Mouse (Mus musculus) ES-E14 (cell line): ENCODE measurements around the gene Hrh1. TPM values are rescaled to one million over a fixed set of nuclear protein-coding genes. Genes with fewer than 3 reads are reported as not detected.

ENCODE experiments used
- DNase-seq: peaks from one replicate; pipeline ENCODE4 v3.0.0-alpha.2; 2013; ENCODE audit warnings: low read depth, low spot score
- H3K27ac ChIP-seq: 2 replicates; pipeline ENCODE4 v1.5.1; 2012; ENCODE audit warnings: low read depth, mild to moderate bottlenecking, low read length, moderate library complexity, mixed read lengths; ENCODE audit not compliant: poor library complexity, insufficient read depth, severe bottlenecking
- H3K36me3 ChIP-seq: 2 replicates; pipeline ENCODE4 v1.6.1; 2012; ENCODE audit warnings: mild to moderate bottlenecking, low read length, moderate library complexity, mixed read lengths; ENCODE audit not compliant: control insufficient read depth, poor library complexity, insufficient read depth, severe bottlenecking
- H3K4me1 ChIP-seq, 2 experiments: fragments of 150-350 bp in 1 of 2; sonication (generic) in 1 of 2; 2 replicates each; pipeline ENCODE4 v1.6.1; 2012; ENCODE audit warnings: low read length in 2 of 2, mild to moderate bottlenecking in 1 of 2, mixed read lengths in 1 of 2; ENCODE audit not compliant: control insufficient read depth in 2 of 2, insufficient read depth in 2 of 2, poor library complexity in 1 of 2
- H3K4me3 ChIP-seq, 2 experiments: fragments of 150-350 bp in 1 of 2; sonication (generic) in 1 of 2; 2 replicates each; pipeline ENCODE4 v1.5.1; 2012; ENCODE audit warnings: low read length in 2 of 2, low read depth in 1 of 2, mild to moderate bottlenecking in 1 of 2, mixed read lengths in 1 of 2; ENCODE audit not compliant: insufficient read depth in 1 of 2, poor library complexity in 1 of 2, severe bottlenecking in 1 of 2
- H3K9ac ChIP-seq: 2 replicates; pipeline ENCODE4 v1.6.1; 2012; ENCODE audit warnings: low read depth, mild to moderate bottlenecking, low read length, mixed read lengths; ENCODE audit not compliant: poor library complexity, insufficient read depth, severe bottlenecking
- H3K9me3 ChIP-seq: fragments of 150-350 bp; sonication (generic); 2 replicates; pipeline ENCODE4 v1.6.1; 2012; ENCODE audit warnings: low read depth, mild to moderate bottlenecking, low read length; ENCODE audit not compliant: control insufficient read depth, insufficient read depth
- CHD2 ChIP-seq: IDR thresholded peaks from 2 replicates; pipeline ENCODE4 v1.6.1; 2014; ENCODE audit warnings: mild to moderate bottlenecking, low read depth, low read length, inconsistent platforms
- HCFC1 ChIP-seq: IDR thresholded peaks from 2 replicates; pipeline ENCODE4 v1.6.1; 2012; ENCODE audit warnings: low read length, inconsistent platforms, borderline replicate concordance; ENCODE audit not compliant: insufficient read depth
- MAFK ChIP-seq: IDR thresholded peaks from 2 replicates; pipeline ENCODE4 v1.6.1; 2014; ENCODE audit warnings: mild to moderate bottlenecking, low read depth, low read length, inconsistent platforms; ENCODE audit not compliant: insufficient read depth
- ZC3H11A ChIP-seq: IDR thresholded peaks from 2 replicates; pipeline ENCODE4 v1.6.1; 2012; ENCODE audit warnings: low read depth, mild to moderate bottlenecking, inconsistent platforms, low read length, borderline replicate concordance
- ZNF384 ChIP-seq: IDR thresholded peaks from 2 replicates; pipeline ENCODE4 v1.6.1; 2012; ENCODE audit warnings: low read depth, low read length, inconsistent platforms
- in situ Hi-C, 2 experiments: fragments of 600-800 bp; cut with MboI; formaldehyde crosslinking; loops; one replicate each; pipeline ENCODE4 v1.15.1; 2025; ENCODE audit warnings: low sequenced_read_pairs in 2 of 2, inconsistent platforms in 1 of 2; ENCODE audit not compliant: unreplicated experiment in 2 of 2
- total RNA-seq: library from RNA; depleted of rRNA; stranded (reverse); fragments of 300-350 nt; gene quantifications from 2 replicates; pipeline ENCODE4 v1.2.3, GENCODE M21; 2012

Hrh1 gene
- total RNA-seq, 1 experiment = 0.94 TPM

DNA sequence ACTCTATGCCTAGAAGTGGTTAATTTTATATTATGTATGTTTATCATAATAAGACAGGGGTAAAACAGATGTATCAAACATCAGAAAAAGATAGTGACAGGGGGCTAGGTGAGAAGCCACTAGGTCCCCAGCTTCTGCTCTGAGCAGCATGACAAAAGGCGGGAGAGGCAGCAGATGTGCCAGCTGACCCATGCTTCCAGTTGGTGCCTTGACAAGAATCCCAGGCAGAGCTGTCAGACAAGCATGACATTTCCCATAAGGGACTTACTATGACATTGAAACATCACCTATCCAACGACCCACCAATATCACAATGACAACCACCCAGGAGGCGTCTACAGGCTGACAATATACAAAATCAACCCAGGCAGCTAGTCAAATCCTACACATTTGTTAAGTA is 16.9 kb upstream of the Hrh1 start:
- DNase-seq = no peak
- TF ChIP-seq ZNF384 (no peak), ZC3H11A (no peak), MAFK (no peak), CHD2 (no peak)
- in situ Hi-C loops = no loop called here
- Histone ChIP-seq H3K36me3 (no peaks in the 10 kb centered on the region), H3K27ac (no peak overlapping the region), H3K4me1 (no peaks in the 10 kb centered on the region), H3K9me3 (no peaks in the 10 kb centered on the region), H3K4me3 (no peak overlapping the region), H3K9ac (no peak overlapping the region)

DNA sequence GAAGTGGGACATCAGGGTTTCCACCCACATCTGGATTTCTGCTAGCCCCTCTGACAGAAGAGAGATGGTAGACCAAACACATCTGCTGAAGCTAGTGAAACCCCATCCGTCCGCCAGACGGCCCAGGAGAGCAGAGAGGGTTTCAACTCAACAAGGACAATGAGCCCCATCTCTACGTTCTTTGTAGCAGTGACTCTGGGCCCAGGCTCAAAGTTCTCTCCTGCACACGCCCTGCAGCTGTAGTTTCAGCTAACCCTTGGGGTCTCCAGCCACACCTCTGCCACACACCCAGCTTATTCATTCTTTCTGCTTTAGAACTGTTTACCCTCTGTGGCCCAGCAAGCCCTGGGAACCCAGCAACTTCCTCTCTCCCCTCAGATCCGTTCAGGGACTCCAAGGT is 10.4 kb upstream of the Hrh1 start:
- no peak overlapping the region for H3K4me3 ChIP-seq
- H3K36me3 ChIP-seq = no peaks in the 10 kb centered on the region
- in situ Hi-C loops = no loop called here
- no peaks in the 10 kb centered on the region for H3K4me1 ChIP-seq
- no peaks in the 10 kb centered on the region for H3K9me3 ChIP-seq
- no peak overlapping the region for H3K27ac ChIP-seq
- no peak overlapping the region for H3K9ac ChIP-seq
- TF ChIP-seq ZC3H11A = no peak
- TF ChIP-seq CHD2 = no peak
- TF ChIP-seq ZNF384 = no peak
- TF ChIP-seq HCFC1 = no peak
- TF ChIP-seq MAFK = no peak
- no peak for DNase-seq

DNA sequence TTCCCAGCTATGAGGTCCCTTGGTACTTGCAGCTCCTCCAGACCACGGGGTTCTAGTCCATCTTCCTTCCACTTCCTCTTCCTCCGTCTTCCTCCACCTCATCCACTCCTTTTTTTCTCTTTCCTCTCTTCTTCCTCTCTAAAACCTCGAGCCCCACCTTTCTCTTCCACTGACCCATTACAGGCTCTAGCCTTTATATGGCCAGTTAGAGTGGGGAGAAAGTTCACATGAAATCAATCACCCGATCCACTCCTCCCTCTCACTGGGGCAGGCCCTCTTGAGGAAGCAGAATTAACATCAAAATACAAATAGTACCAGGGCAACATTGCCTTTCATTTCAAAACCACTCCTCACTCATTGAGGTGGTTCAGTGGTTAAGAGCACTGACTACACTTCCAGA is 9.9 kb upstream of the Hrh1 start:
- no peak for DNase-seq
- Histone ChIP-seq H3K9me3 (no peaks in the 10 kb centered on the region), H3K36me3 (no peaks in the 10 kb centered on the region), H3K9ac (no peak overlapping the region), H3K4me3 (no peak overlapping the region), H3K27ac (no peak overlapping the region), H3K4me1 (no peaks in the 10 kb centered on the region)
- in situ Hi-C loops = no loop called here
- no peak for TF ChIP-seq ZNF384
- TF ChIP-seq CHD2 = no peak
- no peak for TF ChIP-seq HCFC1
- TF ChIP-seq MAFK = no peak
- no peak for TF ChIP-seq ZC3H11A

GRCm38 (mm10) chr6:114390129-114390528 is 7.6 kb upstream of the Hrh1 start:
- Histone ChIP-seq H3K4me1 (no peaks in the 10 kb centered on the region), H3K9me3 (no peaks in the 10 kb centered on the region), H3K27ac (no peak overlapping the region), H3K36me3 (no peaks in the 10 kb centered on the region), H3K9ac (no peak overlapping the region), H3K4me3 (no peak overlapping the region)
- no peak for DNase-seq
- TF ChIP-seq CHD2 = no peak
- TF ChIP-seq ZNF384 = no peak
- no peak for TF ChIP-seq MAFK
- in situ Hi-C loops = no loop called here

DNA sequence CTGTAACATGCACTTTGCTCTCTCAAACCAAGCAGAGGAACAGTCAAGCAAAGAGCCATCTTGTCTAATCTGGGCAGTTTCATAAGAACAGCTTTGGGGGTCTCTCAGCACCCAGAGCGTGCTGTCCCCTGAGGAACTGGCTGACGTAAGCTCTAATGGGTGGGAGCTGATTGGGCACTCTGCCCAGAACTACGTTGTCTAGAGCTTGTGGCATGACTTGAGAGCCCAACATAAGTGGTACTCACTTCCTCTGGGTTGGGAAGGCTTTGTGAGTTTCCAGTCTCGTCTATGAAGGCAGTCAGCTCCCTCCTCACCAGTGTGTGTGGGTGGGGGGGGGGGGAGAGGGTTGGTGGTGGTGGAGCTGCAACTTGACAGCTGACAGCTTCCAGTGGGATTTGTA is 2.8 kb upstream of the Hrh1 start:
- H3K36me3 ChIP-seq = no peaks in the 10 kb centered on the region
- no peak overlapping the region for H3K4me3 ChIP-seq
- H3K27ac ChIP-seq = no peak overlapping the region
- peaks cover 0 to 4% of the 10 kb centered on the region in 2 experiments; a peak in 1 of 4 replicates for H3K4me1 ChIP-seq
- H3K9ac ChIP-seq = no peak overlapping the region
- no peak for DNase-seq
- TF ChIP-seq HCFC1 = no peak
- no peak for TF ChIP-seq ZC3H11A
- TF ChIP-seq ZNF384 = no peak
- TF ChIP-seq MAFK = no peak
- TF ChIP-seq CHD2 = no peak
- H3K9me3 ChIP-seq = no peaks in the 10 kb centered on the region
- in situ Hi-C loops = no loop called here
